Comparison of ENCODE assay signal across 8 mouse cellular contexts in genomic region chr11:103362521-103363181, GRCm38 (mm10). TPM values are rescaled to one million over a fixed set of nuclear protein-coding genes. Genes with fewer than 3 reads are reported as not detected.
DNase-seq lines count a peak whose midpoint lies in the region; ATAC-seq and TF ChIP-seq lines count a peak whose summit lies in the region.

No protein-coding gene starts in this region.

- no peak for DNase-seq in left cerebral cortex, adult 2 months (ENCODE audit: extremely low spot score in 1 of 2, low spot score in 2 of 2)
- DNase-seq in left cerebral cortex, adult 8-10 months (ENCODE audit: low spot score in 2 of 2): no peak
- peak; percentile 50 for DNase-seq in embryo, embryonic 10.5 days (ENCODE audit: low spot score)
- DNase-seq in lung, postnatal 0 days (ENCODE audit: low spot score): peak; percentile 52
- no peak for DNase-seq in gastrocnemius, postnatal 25 days
- no peak for DNase-seq in frontal cortex, adult 2 months (ENCODE audit: extremely low spot score in 1 of 2, low spot score in 1 of 2)

- peak overlapping the region; percentile 58 for H3K4me2 ChIP-seq in hindbrain, embryonic 13.5 days
- H3K4me2 ChIP-seq in lung, postnatal 0 days (replicated peaks; ENCODE audit: low read depth, low read length): peak overlapping the region; percentile 94

- H3K9ac ChIP-seq in hindbrain, embryonic 13.5 days: peak overlapping the region; percentile 65
- peak overlapping the region; percentile 71 for H3K9ac ChIP-seq in lung, postnatal 0 days (replicated peaks; ENCODE audit: low read depth)

- 1% methylated on average over 33 of the region's 33 CpGs for WGBS in hindbrain, embryonic 13.5 days
- under 1% methylated on average over 32 of the region's 33 CpGs for WGBS in lung, postnatal 0 days

- H3K4me3 ChIP-seq in left cerebral cortex, adult 2 months: peak overlapping the region; percentile 51
- peak overlapping the region; percentile 35 for H3K4me3 ChIP-seq in hindbrain, embryonic 13.5 days
- peak overlapping the region; percentile 57 for H3K4me3 ChIP-seq in lung, postnatal 0 days (ENCODE audit: low read depth, low read length)

- peaks cover 49% of the 10 kb centered on the region for H3K4me1 ChIP-seq in hindbrain, embryonic 13.5 days (replicated peaks)
- peaks cover 10% of the 10 kb centered on the region for H3K4me1 ChIP-seq in lung, postnatal 0 days (ENCODE audit: insufficient read depth, low read depth, low read length)

- H3K27me3 ChIP-seq in hindbrain, embryonic 13.5 days: peaks cover 93% of the 10 kb centered on the region
- H3K27me3 ChIP-seq in lung, postnatal 0 days (replicated peaks; ENCODE audit: insufficient read depth, low read length): no peaks in the 10 kb centered on the region

- H3K9me3 ChIP-seq in hindbrain, embryonic 13.5 days: no peaks in the 10 kb centered on the region
- H3K9me3 ChIP-seq in lung, postnatal 0 days (ENCODE audit: low read length): no peaks in the 10 kb centered on the region

- H3K36me3 ChIP-seq in hindbrain, embryonic 13.5 days: peaks cover 26% of the 10 kb centered on the region
- H3K36me3 ChIP-seq in lung, postnatal 0 days (ENCODE audit: insufficient read depth, low read length): 0 out of 2 replicates have a peak, but pooled peaks cover 4% of the 10 kb centered on the region

- intact Hi-C loops in left cerebral cortex, adult 2 months (cut with DNase I): loop anchor here (5.0 kb wide), 1 partner anchor 50 kb away; the partner anchor contains the start of gene Plekhm1

- TF ChIP-seq EP300 in lung, postnatal 0 days (IDR thresholded peaks at IDR 0.05): no peak

- peak overlapping the region; percentile 86 for H3K27ac ChIP-seq in left cerebral cortex, adult 2 months
- H3K27ac ChIP-seq in hindbrain, embryonic 13.5 days: peak overlapping the region; percentile 3; the same call in 1 of the 2 replicates
- H3K27ac ChIP-seq in lung, postnatal 0 days (ENCODE audit: low read length): peak overlapping the region; percentile 94

- no peak for TF ChIP-seq CTCF in left cerebral cortex, adult 2 months (IDR thresholded peaks at IDR 0.05)
- TF ChIP-seq CTCF in lung, postnatal 0 days (IDR thresholded peaks at IDR 0.05): peak; percentile 28; the same call in 1 of the 2 replicates

- 0 out of 2 replicates have a peak, but pooled peaks have one; percentile 3 for ATAC-seq in hindbrain, embryonic 13.5 days (ENCODE audit: low FRiP score)
- ATAC-seq in lung, postnatal 0 days: peak; percentile 11
- ATAC-seq in erythroid progenitor cell, adult 5-6 weeks (replicated peaks; ENCODE audit: low FRiP score, poor library complexity, severe bottlenecking): no peak

RNA-seq across cellular contexts. Expression of gene Arhgap27, which starts 0.8 kb away (rescaled TPM):
- 10 to 100 TPM; 10.8 to 14.0 TPM for total RNA-seq in left cerebral cortex, adult 2 months (2021)
- 10 to 100 TPM; 17.6 to 21.1 (median 19.1) TPM for total RNA-seq in left cerebral cortex, adult 8-10 months (2022)
- 3.2 and 3.4 TPM in 2 replicates for polyA plus RNA-seq in hindbrain, embryonic 13.5 days (2015; fragmentation: Nextera tagmentation; extraction: Ambion mirVana)
- 18.5 and 20.0 TPM in 2 replicates for polyA plus RNA-seq in lung, postnatal 0 days (2015; fragmentation: Nextera tagmentation; extraction: Ambion mirVana)
- 2.1 and 7.6 TPM in 2 replicates for total RNA-seq in erythroid progenitor cell, adult 5-6 weeks (2015; ENCODE audit: low replicate concordance)
- total RNA-seq in erythroid progenitor cell, adult 5-6 weeks (2017; ENCODE audit: low replicate concordance): 3.0 and 4.8 TPM in 2 replicates
- total RNA-seq in gastrocnemius, postnatal 25 days (2021): 1 to 10 TPM; 3.0 to 4.6 TPM
- polyA plus RNA-seq in frontal cortex, adult 2 months (2012; rRNA removed): 16.6 and 16.8 TPM in 2 replicates

RNA-seq across cellular contexts. Expression of gene Plekhm1, which starts 49.8 kb away (rescaled TPM):
- total RNA-seq in left cerebral cortex, adult 2 months (2021): 10 to 100 TPM; 17.0 to 19.8 TPM
- 10 to 100 TPM; 17.4 to 18.2 (median 18.0) TPM for total RNA-seq in left cerebral cortex, adult 8-10 months (2022)
- polyA plus RNA-seq in hindbrain, embryonic 13.5 days (2015; fragmentation: Nextera tagmentation; extraction: Ambion mirVana): 9.1 TPM in 2 replicates
- 8.1 and 9.4 TPM in 2 replicates for polyA plus RNA-seq in lung, postnatal 0 days (2015; fragmentation: Nextera tagmentation; extraction: Ambion mirVana)
- total RNA-seq in erythroid progenitor cell, adult 5-6 weeks (2015; ENCODE audit: low replicate concordance): 15.1 and 18.0 TPM in 2 replicates
- total RNA-seq in erythroid progenitor cell, adult 5-6 weeks (2017; ENCODE audit: low replicate concordance): 4.2 and 5.5 TPM in 2 replicates
- 1 to 10 TPM; 9.3 to 9.4 TPM for total RNA-seq in gastrocnemius, postnatal 25 days (2021)
- polyA plus RNA-seq in frontal cortex, adult 2 months (2012; rRNA removed): 15.6 and 15.7 TPM in 2 replicates

Comparison
In these comparisons a context has a peak if more than half of its experiments do, and no peak if none do; other contexts are left out.
1. DNase-seq: peak in embryo, embryonic 10.5 days (single experiment) and lung, postnatal 0 days (single experiment); none in left cerebral cortex, adult 2 months (0 of 2), left cerebral cortex, adult 8-10 months (0 of 2), gastrocnemius, postnatal 25 days (single experiment) and frontal cortex, adult 2 months (0 of 2).
2. H3K27ac ChIP-seq: peak in every context shown above with its lines; median percentile 94 in lung, postnatal 0 days; 86 in left cerebral cortex, adult 2 months; 3 in hindbrain, embryonic 13.5 days.
3. Peak in every context shown above with its lines, with median percentiles within 50 percentile points of each other: H3K4me3 ChIP-seq.